Mouse (Mus musculus) stomach, embryonic 15.5 days (tissue): ENCODE results near the gene Cactin. TPM values are rescaled to one million over a fixed set of nuclear protein-coding genes. Genes with fewer than 3 reads are reported as not detected.

ENCODE experiments used
- ATAC-seq: fragments of 200-750 bp; cut with Nextera tagmentation; 2 replicates; pipeline ENCODE4 v1.8.0; 2017; ENCODE audit warnings: low read depth, moderate number of reproducible peaks, moderate TSS enrichment; ENCODE audit not compliant: insufficient read depth, low FRiP score
- H3K27ac ChIP-seq: fragments of 300-500 bp; sonication (generic); 2 replicates; pipeline ENCODE4 v1.5.1; 2015; ENCODE audit warnings: mild to moderate bottlenecking, inconsistent platforms
- H3K27me3 ChIP-seq: fragments of 300-500 bp; sonication (generic); replicated peaks from 2 replicates; pipeline ENCODE4 v1.6.1; 2015; ENCODE audit warnings: inconsistent platforms
- H3K36me3 ChIP-seq: fragments of 300-500 bp; sonication (generic); 2 replicates; pipeline ENCODE4 v1.6.1; 2015; ENCODE audit warnings: inconsistent platforms
- H3K4me1 ChIP-seq: fragments of 300-500 bp; sonication (generic); 2 replicates; pipeline ENCODE4 v1.6.1; 2015; ENCODE audit warnings: inconsistent platforms
- H3K4me2 ChIP-seq: fragments of 300-500 bp; sonication (generic); 2 replicates; pipeline ENCODE4 v1.6.1; 2015; ENCODE audit warnings: mild to moderate bottlenecking, inconsistent platforms
- H3K4me3 ChIP-seq: fragments of 300-500 bp; sonication (generic); replicated peaks from 2 replicates; pipeline ENCODE4 v1.5.1; 2015; ENCODE audit warnings: inconsistent platforms
- H3K9ac ChIP-seq: fragments of 300-500 bp; sonication (generic); 2 replicates; pipeline ENCODE4 v1.6.1; 2015; ENCODE audit warnings: inconsistent platforms
- H3K9me3 ChIP-seq: fragments of 300-500 bp; sonication (generic); 2 replicates; pipeline ENCODE4 v1.6.1; 2016; ENCODE audit warnings: inconsistent platforms
- WGBS: fragments of 180-500 bp; shearing (Covaris S2); methylation state at CpG from one replicate; pipeline ENCODE4 v1.1.7; 2015; 5-methylcytosine and 5-hydroxymethylcytosine counted together
- polyA plus RNA-seq: library from polyadenylated mRNA; unstranded; fragments of >200 nt; fragmentation: Nextera tagmentation; extraction: Ambion mirVana; gene quantifications from 2 replicates; pipeline ENCODE4 v1.2.1, GENCODE M21; 2015

Gene Cactin
- polyA plus RNA-seq, 1 experiment from 2014 or later = 40.5 TPM

DNA sequence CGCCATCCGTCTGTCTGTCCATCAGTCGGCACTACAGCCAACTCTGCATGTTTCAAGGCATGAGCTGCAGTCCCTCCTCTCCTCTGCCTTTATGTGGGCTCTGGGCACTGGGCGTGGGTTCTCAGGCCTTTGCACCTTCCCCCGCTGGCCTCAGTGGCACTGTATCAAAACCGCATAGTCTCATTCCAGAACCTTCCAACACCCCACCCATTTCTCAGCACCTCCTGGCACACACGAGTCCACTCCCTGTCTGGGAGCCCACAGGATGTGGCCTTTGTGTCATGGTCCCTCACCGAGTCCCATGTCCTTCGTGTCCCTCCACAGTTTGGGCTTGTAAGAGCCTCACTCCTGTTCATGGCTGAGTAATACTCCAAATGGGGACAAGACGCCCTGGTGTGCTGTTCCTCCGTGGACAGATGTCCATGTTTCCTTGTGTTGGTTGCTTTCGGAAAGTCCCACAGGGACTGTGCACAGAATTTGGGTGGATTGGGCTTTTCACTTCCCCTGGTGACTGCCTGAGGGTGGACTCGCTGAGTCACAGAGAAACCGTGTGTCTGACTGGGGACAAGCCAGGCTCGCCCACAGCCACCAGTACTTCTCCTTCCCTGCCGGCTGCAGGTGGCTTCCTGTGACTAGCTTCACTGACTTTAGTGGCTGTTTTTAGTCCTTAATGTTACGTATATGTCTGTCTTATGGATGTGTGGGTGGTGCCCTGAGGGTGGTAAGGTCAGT lies 22.4 kb upstream of the Cactin start:
- Histone ChIP-seq H3K4me1 (peaks cover 54% of the 10 kb centered on the region), H3K36me3 (no peaks in the 10 kb centered on the region), H3K4me3 (no peak overlapping the region), H3K27ac (peak overlapping the region; percentile 49), H3K9ac (no peak overlapping the region), H3K9me3 (no peaks in the 10 kb centered on the region), H3K4me2 (no peak overlapping the region), H3K27me3 (no peaks in the 10 kb centered on the region)
- WGBS = 87% methylated on average over 17 of the region's 17 CpGs
- ATAC-seq = no peak

DNA sequence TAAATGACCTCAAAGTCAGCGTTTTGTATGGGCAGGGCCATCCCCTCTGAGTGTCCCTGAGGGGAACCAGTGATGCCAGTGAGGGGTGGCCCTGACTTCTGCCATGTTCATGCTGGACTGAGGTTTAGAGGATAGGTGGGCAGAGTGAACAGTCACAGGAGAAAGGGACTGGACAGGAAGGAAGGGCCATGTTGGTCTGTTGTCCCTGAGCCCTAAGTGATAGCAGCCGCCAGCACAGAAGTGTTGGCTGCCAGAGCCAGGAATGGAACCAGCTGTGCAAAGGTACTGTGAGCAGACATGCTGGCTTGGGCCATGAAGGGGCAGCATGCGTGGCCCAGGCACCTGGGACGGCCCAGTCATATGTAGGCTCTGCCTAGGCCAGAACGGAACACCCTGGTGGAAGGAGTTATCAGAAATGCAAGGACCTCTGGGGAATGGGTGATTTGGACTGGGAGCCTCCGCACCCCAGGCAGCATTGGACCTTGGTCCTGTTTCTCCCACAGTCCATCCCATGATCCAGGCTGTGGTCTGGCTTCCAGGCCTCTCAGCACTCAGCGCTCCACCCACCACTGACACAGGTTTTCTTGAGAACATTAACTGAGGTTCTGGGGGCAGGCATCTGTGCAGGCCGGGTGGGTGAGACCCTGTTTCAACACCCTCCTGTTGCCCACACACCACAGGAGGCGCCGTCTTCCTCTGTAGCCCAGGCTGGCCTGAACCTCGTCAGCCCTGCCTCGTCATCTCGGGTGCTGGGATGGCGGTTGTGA lies 21.1 kb upstream of the Cactin start:
- 84% methylated on average over 14 of the region's 14 CpGs for WGBS
- no peak overlapping the region for H3K27ac ChIP-seq
- no peak overlapping the region for H3K4me3 ChIP-seq
- no peak for ATAC-seq
- H3K4me2 ChIP-seq = no peak overlapping the region
- peaks cover 47% of the 10 kb centered on the region for H3K4me1 ChIP-seq
- no peaks in the 10 kb centered on the region for H3K27me3 ChIP-seq
- no peaks in the 10 kb centered on the region for H3K36me3 ChIP-seq
- H3K9me3 ChIP-seq = no peaks in the 10 kb centered on the region
- H3K9ac ChIP-seq = no peak overlapping the region

DNA sequence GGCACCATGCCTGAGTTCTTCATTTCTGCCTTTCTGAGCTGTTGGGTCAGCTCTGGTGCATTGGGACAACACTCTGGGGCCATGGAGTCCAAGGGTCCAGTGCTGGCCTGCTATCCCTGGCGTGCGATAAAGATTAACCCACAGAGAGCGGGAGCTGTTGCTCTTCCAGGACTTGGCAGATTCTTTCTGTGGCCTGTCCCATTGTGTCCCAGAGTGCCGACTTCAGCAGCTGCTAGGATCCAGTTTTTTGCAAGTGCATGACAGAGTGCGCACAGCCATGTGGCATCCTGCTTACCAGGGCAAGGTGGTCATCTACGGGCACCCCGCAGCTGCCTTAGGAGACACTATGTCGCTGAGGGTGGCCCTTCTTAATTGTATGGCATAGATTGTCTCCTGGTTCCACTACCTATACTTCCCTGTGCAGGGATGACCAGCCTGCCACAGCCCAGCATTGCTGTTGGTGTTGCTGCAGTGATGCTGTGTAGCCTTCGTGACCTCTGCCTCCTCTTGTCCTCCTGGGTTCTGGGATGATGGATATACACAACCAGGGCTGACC lies 20.5 kb upstream of the Cactin start:
- Histone ChIP-seq H3K9ac (no peak overlapping the region), H3K4me1 (peaks cover 42% of the 10 kb centered on the region), H3K27ac (no peak overlapping the region), H3K4me2 (no peak overlapping the region), H3K27me3 (no peaks in the 10 kb centered on the region), H3K36me3 (no peaks in the 10 kb centered on the region), H3K4me3 (no peak overlapping the region), H3K9me3 (no peaks in the 10 kb centered on the region)
- 66% methylated on average over 9 of the region's 9 CpGs for WGBS
- ATAC-seq = no peak

DNA sequence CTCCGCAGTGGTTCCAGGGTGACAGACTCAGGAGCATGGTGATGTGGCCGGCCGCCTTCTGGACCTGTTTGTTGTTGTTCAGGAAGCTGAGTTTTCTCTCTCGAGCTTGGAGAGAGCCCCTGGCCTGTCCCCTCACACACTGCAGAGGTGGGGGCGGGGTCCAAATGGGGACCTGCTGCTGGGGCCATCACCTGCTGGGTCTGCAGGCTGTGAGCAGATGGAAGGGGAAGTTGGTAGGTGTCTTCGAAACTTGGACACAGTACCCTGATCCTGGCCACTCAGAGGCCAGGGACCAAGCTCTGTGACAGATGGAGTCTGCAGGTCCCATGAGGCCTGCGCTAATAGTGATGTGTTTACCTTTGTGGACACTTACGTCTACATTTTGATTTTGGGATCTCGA lies 19.6 kb upstream of the Cactin start:
- peaks cover 8% of the 10 kb centered on the region; the same call in 1 of the 2 replicates for H3K36me3 ChIP-seq
- no peak overlapping the region for H3K27ac ChIP-seq
- no peak for ATAC-seq
- peaks cover 39% of the 10 kb centered on the region for H3K4me1 ChIP-seq
- 69% methylated on average over 9 of the region's 9 CpGs for WGBS
- H3K9ac ChIP-seq = no peak overlapping the region
- no peaks in the 10 kb centered on the region for H3K9me3 ChIP-seq
- no peak overlapping the region for H3K4me3 ChIP-seq
- H3K4me2 ChIP-seq = no peak overlapping the region
- H3K27me3 ChIP-seq = no peaks in the 10 kb centered on the region

DNA sequence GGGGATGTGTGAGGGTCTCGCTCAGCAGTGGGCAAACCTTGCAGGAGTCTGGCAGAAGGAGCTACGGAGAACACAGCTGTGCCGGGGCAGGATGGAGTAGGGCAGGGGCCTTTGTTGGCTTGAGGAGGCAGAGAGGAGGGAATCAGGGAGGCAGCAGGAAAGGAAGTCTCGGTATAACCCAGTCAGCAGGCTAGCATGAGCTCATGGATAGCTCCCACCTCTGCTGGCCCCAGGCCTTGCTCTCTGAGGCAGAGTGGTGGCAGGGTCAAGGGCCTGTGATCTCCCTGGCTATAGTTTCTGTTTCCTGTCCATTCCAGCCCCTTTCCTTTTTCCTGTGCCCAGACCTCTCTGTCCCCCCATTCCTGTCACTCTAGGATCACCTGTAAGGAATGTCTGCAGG lies 18.6 kb upstream of the Cactin start:
- H3K4me2 ChIP-seq = peak overlapping the region; percentile 17; the same call in 1 of the 2 replicates
- no peaks in the 10 kb centered on the region for H3K27me3 ChIP-seq
- peaks cover 17% of the 10 kb centered on the region for H3K36me3 ChIP-seq
- peaks cover 38% of the 10 kb centered on the region for H3K4me1 ChIP-seq
- 0 out of 2 replicates have a peak overlapping the region, but pooled peaks have one; percentile 2 for H3K9ac ChIP-seq
- ATAC-seq = no peak
- peak overlapping the region; percentile 52; the same call in 1 of the 2 replicates for H3K27ac ChIP-seq
- no peaks in the 10 kb centered on the region for H3K9me3 ChIP-seq
- WGBS = 67% methylated on average over 4 of the region's 4 CpGs
- no peak overlapping the region for H3K4me3 ChIP-seq

DNA sequence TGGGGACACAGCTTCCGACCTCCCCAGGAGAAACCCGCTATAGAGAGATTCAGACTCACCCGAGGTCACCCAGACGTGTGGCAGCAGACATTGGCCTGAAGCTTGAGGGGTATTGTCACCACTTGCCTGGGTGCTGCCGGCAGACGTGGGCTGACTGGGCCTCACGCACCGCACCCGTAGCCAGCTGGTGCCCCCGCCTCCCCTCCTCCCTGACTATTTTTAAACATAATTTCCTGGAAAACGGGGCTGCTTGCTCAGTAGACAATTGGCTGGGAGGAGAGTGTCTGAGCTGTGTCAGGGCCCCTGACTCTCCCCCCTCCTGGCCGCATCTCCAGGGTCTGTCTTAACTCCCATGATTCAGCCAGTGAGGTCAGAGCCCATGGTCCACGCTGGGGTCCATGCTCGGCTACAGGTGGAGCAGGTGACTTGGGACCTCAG lies 18.1 kb upstream of the Cactin start:
- H3K9me3 ChIP-seq = no peaks in the 10 kb centered on the region
- peak overlapping the region; percentile 17 for H3K4me2 ChIP-seq
- peak overlapping the region; percentile 52 for H3K27ac ChIP-seq
- no peak overlapping the region for H3K4me3 ChIP-seq
- peaks cover 22% of the 10 kb centered on the region for H3K36me3 ChIP-seq
- WGBS = 31% methylated on average over 14 of the region's 14 CpGs
- peaks cover 35% of the 10 kb centered on the region for H3K4me1 ChIP-seq
- ATAC-seq = no peak; the same call in 1 of the 2 replicates
- H3K27me3 ChIP-seq = no peaks in the 10 kb centered on the region
- no peak overlapping the region for H3K9ac ChIP-seq

DNA sequence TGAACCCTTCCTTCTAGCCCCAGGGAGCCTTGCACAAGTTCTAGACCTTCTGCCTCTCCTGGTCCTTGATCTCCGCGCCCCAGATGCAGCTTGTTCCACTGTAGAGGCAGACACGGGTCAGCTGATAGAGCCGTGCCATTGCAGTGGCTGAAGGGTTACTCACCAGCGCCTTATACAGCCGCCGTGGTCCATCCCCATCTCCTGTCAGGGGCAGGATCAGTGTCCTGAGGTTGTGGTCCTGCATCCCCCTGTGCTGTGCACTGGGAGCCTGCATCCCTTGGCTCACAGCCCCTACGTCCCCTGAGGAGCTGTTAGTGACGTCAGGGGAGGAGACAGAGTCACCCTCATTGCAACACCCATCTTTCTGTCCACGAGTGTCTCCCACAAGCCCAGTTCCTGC lies 17.6 kb upstream of the Cactin start:
- ATAC-seq = no peak
- Histone ChIP-seq H3K4me1 (peaks cover 35% of the 10 kb centered on the region), H3K4me3 (no peak overlapping the region), H3K4me2 (0 out of 2 replicates have a peak overlapping the region, but pooled peaks have one; percentile 17), H3K27ac (peak overlapping the region; percentile 52; the same call in 1 of the 2 replicates), H3K9ac (no peak overlapping the region), H3K27me3 (no peaks in the 10 kb centered on the region), H3K36me3 (peaks cover 27% of the 10 kb centered on the region), H3K9me3 (no peaks in the 10 kb centered on the region)
- WGBS = 66% methylated on average over 10 of the region's 10 CpGs

DNA sequence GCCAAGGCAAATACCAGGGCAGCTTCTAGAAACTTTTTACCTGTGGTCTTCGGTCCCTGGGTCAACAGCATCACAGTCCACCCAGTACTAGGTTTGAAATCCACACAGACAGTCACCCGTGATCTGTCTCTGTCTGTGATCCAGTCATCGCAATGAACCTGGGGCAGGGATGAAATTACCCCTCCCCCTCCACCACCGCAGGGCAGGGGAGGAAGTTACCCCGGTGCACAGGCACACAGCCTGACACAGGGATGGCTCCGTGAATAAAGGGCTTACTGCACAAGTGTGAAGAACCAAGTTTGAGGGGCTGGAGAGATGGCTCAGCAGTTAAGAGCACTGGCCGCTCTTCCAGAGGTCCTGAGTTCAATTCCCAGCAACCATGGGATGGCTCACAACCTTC lies 17.1 kb upstream of the Cactin start:
- WGBS = 65% methylated on average over 7 of the region's 7 CpGs
- Histone ChIP-seq H3K27ac (0 out of 2 replicates have a peak overlapping the region, but pooled peaks have one; percentile 52), H3K9ac (no peak overlapping the region), H3K4me3 (no peak overlapping the region), H3K4me1 (peaks cover 35% of the 10 kb centered on the region), H3K27me3 (no peaks in the 10 kb centered on the region), H3K4me2 (no peak overlapping the region), H3K9me3 (no peaks in the 10 kb centered on the region), H3K36me3 (peaks cover 32% of the 10 kb centered on the region)
- no peak for ATAC-seq

DNA sequence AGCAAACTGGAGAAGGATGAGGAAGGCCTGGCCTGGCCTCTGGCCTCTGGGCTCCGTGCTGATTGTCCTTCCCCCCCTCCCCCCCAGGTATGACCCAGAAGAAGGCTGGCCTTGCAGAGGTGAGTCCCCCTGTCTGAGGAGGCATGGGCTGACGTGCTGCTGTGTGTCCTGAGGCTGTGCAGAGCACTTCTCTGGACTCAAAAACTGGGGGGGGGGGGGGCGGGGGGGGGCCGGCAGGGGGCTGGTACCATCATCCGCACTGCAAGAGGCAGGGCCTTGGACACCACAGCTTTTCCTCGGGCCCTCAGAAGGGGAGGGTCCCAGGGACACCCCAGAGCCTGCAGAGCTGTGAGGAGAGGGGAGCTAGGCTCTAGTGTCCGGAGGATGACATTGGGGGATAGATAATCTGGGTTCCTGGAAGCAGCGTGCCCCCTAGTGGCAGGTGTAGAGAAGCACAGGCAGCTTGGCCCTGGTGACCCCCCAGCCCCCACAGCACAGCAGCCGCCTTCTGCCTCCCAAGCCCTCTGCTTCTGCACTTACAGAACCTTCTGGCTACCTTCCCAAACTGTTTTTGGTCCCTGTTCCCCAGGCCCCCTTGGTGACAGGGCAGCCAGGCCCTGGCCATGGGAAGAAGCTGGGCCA lies 16.2 kb upstream of the Cactin start:
- H3K4me3 ChIP-seq = no peak overlapping the region
- H3K36me3 ChIP-seq = peaks cover 38% of the 10 kb centered on the region
- 23% methylated on average over 6 of the region's 9 CpGs for WGBS
- H3K4me1 ChIP-seq = peaks cover 29% of the 10 kb centered on the region
- H3K27ac ChIP-seq = no peak overlapping the region
- no peak; the same call in 1 of the 2 replicates for ATAC-seq
- H3K27me3 ChIP-seq = no peaks in the 10 kb centered on the region
- H3K4me2 ChIP-seq = no peak overlapping the region
- H3K9ac ChIP-seq = no peak overlapping the region
- H3K9me3 ChIP-seq = no peaks in the 10 kb centered on the region

DNA sequence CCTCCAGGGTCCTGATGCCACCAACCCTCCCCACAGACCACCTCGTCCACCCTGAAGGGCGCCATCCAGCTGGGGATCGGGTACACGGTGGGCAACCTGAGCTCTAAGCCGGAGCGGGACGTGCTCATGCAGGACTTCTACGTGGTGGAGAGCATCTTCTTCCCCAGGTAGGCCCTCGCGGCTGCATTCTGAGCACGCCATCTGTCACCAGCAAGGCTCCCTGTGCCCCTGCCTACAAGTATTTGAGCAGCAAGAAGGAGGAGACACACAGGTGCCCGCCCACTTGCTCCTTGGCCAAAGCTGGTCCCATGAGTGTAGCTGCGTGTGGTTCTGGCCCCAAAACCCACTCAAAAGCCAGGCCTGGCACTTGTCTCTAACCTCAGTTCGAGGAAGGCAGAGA lies 15.2 kb upstream of the Cactin start:
- Histone ChIP-seq H3K4me1 (peaks cover 28% of the 10 kb centered on the region), H3K4me3 (no peak overlapping the region), H3K36me3 (peaks cover 45% of the 10 kb centered on the region), H3K4me2 (no peak overlapping the region), H3K27ac (no peak overlapping the region), H3K27me3 (no peaks in the 10 kb centered on the region), H3K9me3 (no peaks in the 10 kb centered on the region), H3K9ac (no peak overlapping the region)
- 91% methylated on average over 14 of the region's 14 CpGs for WGBS
- no peak for ATAC-seq

DNA sequence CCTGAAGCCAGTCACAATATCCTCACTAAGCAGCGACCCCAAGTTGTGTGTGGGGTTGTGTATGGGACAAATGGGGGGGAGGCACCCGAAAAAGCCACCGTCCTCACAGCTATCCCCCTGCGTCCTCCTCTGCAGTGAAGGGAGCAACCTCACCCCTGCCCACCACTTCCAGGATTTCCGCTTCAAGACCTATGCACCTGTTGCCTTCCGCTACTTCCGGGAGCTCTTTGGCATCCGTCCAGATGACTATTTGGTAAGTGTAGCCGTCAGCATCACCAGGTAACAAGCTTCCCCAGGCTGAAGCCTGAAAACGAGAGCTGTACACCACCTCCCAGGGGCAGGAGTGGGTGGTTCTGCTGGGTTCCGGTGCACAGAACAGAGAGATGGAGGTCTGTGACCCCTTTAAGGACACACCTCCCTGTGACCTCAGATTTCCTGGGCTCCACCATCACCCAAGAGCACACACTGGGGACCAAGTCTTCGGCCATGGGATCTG lies 14.7 kb upstream of the Cactin start:
- Histone ChIP-seq H3K4me2 (no peak overlapping the region), H3K27ac (no peak overlapping the region), H3K4me1 (peaks cover 25% of the 10 kb centered on the region), H3K9me3 (no peaks in the 10 kb centered on the region), H3K9ac (no peak overlapping the region), H3K36me3 (peaks cover 50% of the 10 kb centered on the region), H3K27me3 (no peaks in the 10 kb centered on the region), H3K4me3 (no peak overlapping the region)
- WGBS = 94% methylated on average over 12 of the region's 12 CpGs
- ATAC-seq = no peak
